Mouse (Mus musculus): ENCODE results near the gene Coq9.

- no peak for TF ChIP-seq CTCF (IDR thresholded peaks at IDR 0.05; ENCODE audit: borderline replicate concordance, control insufficient read depth, extremely low read depth, insufficient read depth, low read length, poor library complexity)
- no peak for TF ChIP-seq POLR2A (IDR thresholded peaks at IDR 0.05; ENCODE audit: control insufficient read depth, extremely low read depth, insufficient read depth, low read length, poor library complexity)
Observed at GRCm38 (mm10) chr8:94801293-94802095, 36.6 kb upstream of the Coq9 start.

All from thymus, adult 2 months (tissue).